Mouse (Mus musculus): Measurements from ENCODE around the gene Timm13.

GRCm38 (mm10) chr10:80932206-80932605 is 31.4 kb upstream of the Timm13 start:
- TF ChIP-seq CTCF (conservative IDR thresholded peaks at IDR 0.05; ENCODE audit: insufficient read depth, insufficient read length, low read depth, low read length) (no peak), POLR2A (IDR thresholded peaks at IDR 0.05; ENCODE audit: low read depth, low read length) (no peak)

Data from kidney, adult 2 months (tissue).